Mouse (Mus musculus): ENCODE results near the gene Sec31a. TPM values are rescaled to one million over a fixed set of nuclear protein-coding genes. Genes with fewer than 3 reads are reported as not detected.

The Sec31a gene
- 142 to 157 TPM (median 150 TPM) in 4 replicates for total RNA-seq (2023)

GRCm38 (mm10) chr5:100415761-100416590, at the start of gene Sec31a:
Sec31a (minus strand) TSS chr5:100416234.

Other genes with a start within 250 kb of the Sec31a start
- 23.8 to 35.3 TPM (median 32.5 TPM) in 4 replicates for gene Lin54, start 84.4 kb upstream of the Sec31a start, total RNA-seq (2023)
- 66.7 to 76.9 TPM (median 74.0 TPM) in 4 replicates for gene Cops4, start 102.1 kb upstream of the Sec31a start, total RNA-seq (2023)
- 376 to 429 TPM (median 403 TPM) in 4 replicates for gene Plac8, start 156.0 kb upstream of the Sec31a start, total RNA-seq (2023)

Measured in B cell, adult 62 days (primary cell).